Mouse (Mus musculus) kidney, adult 8-10 months (tissue): ENCODE measurements at regions not wholly inside any gene's neighbourhood (a gene's known extent, or its start where the extent isn't known, plus 50 kb on each side); places are given as distances from the start of the nearest gene placed in this dataset.
"Not testable (repeated sequence)": the region's sequence is repeated elsewhere in the genome, so short reads cannot be mapped to it uniquely, and the experiment has no call there.

ENCODE experiments used
- DNase-seq, 2 experiments: peaks; one replicate each; pipeline ENCODE4 v3.0.0; 2022

DNA sequence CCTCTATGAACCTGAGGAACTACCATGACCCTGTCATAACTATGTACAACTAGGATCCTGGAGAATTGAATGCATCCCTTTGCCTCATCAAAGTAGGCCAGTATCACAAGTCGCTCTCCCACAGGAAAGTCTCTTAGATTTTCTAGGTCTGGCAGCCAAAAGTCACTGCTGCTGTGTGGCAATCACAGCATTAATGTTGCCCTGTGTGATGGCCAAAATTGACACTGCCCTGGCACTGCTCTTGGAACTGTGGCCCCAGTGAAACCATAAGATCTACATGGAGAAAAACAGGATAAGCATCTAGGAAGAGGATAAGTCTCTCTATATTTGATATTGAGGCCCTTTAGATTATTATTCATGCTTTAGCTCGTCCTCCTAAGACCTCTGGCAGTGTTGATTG is 465.7 kb downstream of the Adam6a start:
- peak in 1 of 2 experiments; percentile 33 for DNase-seq

DNA sequence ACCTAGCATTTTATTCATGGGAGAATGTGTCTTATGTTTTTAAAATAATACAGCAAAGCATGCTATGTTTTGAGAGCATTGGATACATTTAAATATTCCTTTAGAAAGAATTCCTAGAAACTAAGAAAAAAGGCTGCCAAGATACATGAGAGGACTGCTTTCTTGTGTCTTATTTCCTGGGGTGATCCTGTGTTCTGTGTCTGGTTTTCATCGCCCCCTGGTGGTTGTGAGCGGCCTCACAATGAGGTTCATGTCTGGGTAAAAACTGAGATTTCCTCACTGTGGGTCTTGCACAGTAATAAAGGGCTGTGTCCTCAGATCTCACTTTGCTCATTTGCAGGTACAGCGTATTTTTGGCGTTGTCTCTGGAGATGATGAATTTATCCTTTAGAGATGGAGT is 469.2 kb downstream of the Adam6a start:
- peak; percentile 75 to 93 for DNase-seq

DNA sequence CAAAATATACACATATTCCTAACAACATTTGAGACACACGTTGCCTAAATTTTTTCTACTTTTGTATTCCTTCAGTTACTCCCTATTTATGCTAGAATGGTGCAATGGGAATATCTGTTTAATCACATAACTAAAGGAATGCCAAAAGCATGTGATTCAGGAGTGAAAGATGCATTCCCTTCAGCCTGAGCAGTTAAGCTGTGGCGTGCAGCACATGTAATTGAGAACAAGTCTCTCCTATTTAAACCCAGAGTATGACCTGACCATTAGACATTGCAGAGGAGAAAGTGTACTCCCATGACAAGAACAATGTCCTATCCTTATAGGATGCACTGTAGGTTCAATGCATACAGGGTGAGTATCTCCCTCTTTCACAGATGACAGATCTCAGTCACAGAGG is 493.3 kb downstream of the Adam6a start:
- not testable (repeated sequence) for DNase-seq

DNA sequence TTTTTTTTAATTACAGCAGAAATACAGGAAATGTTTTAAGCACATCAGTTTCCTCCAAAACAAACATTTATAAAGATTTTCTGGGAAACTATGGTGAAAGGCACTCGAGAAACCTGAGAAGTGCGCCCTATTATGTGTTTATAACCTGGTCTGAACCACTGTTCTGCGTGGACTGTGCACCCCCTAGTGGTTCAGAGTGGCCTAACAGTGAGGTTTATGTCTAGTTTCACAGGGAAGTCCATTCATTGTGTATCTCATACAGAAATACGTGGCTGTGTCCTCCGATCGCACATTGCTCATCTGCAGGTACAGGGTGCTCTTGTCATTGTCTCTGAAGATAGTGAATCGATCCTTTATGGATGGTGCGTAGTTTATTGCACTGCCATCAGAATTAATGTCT is 504.3 kb downstream of the Adam6a start:
- DNase-seq = peak; percentile 44 to 80

DNA sequence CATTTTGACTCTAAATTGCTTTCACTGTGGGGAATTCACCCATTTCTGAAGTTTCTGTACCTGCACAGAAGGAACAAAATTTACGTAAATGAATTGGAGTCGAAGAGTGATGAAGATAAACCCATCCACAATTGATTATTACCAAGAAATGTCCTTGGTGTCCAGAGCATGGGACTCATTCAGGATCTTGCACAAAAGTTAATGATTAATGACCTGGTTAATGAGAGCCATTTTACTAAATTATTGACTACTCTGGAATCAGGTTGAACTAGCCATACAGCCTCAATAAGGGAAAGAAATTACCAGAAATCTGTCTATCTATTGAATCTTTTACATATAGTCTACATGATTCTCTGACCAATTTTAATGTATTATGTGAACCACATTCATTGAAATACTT is 509.6 kb downstream of the Adam6a start:
- peak in 1 of 2 experiments; percentile 75 for DNase-seq

DNA sequence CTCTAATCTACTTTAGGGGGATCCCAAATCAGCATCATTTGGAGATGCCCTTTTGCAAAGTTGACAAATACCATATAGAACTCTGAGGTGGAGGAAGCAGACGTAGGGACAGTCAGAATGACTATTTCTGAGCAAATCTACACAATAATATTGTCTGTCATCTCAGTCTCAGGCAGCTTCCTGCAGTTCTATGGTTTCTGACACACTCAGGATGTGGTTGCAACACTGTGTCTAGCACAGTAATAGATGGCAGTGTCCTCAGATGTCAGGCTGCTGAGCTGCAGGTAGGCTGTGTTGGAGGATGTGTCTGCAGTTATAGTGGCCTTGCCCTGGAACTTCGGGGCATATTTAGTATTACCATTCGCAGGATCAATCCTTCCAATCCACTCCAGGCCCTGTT is 515.9 kb downstream of the Adam6a start:
- no peak for DNase-seq

DNA sequence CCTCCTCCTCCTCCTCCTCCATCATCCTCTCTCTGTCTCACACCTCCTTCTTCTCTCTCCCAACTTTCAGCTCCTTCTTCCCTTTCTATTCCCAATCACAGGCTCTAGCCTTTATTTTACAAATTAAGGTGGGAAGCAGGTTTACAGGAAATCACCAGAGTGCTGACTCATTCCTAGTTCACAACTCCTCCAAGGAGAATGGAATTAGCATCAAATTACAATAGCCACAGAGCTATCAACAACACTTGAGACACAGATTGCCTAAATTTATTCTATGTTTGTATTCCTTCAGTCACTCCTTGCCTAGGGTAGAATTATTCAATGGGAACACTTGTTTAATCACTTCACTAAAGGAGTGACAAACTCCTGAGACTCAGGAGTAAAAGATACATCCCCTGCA is 523.5 kb downstream of the Adam6a start:
- no peak for DNase-seq

DNA sequence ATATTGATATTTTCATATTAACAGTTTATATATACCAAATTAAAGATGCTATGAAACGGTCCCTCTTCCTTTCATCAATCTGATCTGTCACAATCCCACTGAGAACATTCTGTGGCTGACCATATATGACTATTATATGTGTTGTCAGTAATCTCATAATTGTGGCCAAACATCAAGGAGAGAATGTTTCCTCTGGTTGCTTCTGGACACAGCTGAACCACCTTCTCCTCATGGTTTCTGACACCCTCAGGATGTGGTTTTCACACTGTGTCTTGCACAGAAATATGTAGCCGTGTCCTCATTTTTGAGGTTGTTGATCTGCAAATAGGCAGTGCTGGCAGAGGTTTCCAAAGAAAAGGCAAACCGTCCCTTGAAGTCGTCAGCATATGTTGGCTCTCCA is 565.0 kb downstream of the Adam6a start:
- not testable (repeated sequence) for DNase-seq

DNA sequence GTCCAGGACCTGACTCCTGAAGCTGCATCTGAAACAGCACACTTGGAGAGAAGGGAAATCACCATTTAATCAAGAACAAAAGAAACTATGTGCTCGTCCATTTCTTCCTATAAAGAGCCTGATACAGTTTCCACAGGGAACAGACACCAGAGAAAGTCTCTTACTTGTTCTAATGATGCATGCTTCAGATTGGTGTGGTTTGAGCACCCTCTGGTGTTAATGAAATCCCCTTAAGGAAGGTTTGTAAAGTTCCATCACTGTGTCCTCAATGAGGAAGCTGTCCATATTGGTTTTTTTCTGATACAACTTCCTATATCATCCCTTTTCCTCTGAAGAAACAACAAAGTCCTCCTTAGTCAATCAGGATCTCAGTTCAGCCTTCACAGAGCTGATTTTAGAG is 591.2 kb downstream of the Adam6a start:
- no peak for DNase-seq

DNA sequence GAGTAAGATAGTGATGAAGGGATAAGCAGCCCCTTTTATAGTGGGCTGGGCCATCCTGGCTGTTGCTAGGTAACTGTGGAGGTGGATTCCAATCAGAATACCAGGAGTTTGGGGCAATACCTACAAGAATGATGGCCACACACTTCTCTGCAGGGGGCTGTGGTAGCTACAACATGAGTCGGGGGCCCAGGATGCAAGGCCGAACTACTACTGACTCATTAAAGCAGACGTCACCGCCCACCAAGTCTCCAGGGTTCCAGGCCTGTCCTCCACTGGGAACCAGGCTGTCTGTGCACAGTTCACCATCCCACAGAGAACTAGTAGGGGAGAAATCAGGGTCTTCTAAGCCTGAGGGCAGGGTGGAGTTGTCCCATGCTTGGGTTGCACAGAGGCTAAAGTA is 605.1 kb downstream of the Adam6a start:
- no peak for DNase-seq

DNA sequence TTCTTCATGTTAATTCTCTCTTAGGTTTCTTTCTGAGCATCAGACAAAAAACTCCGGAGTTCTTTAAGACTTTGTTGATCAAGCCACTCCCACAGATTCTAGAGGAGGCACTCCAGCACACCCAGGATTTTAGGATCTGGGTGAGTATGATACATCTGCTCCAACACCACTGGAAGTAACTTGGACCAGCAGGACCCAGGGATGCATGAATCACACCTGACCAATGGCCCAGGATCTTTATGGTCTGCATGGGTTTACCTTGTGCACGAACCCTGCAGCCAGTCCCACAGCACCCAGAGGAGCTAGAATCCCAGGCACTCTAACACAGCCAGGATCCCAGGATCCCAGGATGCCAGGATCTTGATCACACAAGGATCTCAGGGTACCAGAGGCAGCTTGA is 628.6 kb downstream of the Adam6a start:
- DNase-seq = no peak

DNA sequence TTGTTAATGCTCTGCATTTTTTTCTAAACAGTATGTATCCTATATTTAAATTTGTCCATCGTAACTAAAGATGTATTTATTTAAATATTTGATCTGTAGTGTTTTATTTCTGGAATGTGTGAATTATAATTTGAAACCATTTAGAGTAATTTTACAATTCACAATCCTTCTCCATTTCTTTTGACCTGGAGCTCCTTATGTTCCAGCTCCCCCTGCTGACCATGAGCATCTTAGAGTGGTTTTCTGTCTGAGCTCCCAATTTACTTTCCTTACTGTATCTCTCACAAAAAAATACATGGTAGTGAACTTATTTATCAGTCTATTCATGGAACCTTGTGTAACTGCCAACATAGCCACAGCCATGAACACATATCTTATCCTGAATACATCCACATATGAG is 655.8 kb downstream of the Adam6a start:
- no peak for DNase-seq

DNA sequence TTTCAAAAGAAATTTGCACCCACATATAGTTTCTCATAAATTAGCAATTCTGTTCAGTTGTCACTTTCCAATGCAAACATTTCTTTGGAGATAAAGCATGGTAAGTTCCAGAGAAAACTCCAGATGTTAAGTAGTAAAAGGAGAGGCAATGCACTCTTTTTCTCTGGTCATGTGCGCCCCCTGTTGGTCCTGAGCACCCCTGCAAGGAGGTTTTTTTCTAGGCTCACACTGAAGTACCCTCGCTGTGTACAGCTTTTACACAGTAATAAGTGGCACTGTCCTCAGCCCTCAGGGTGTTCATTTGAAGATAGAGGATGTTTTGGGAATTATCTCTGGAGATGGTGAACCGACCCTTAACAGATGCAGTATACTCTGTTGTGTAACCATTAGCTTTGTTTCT is 678.8 kb downstream of the Adam6a start:
- peak in 1 of 2 experiments; percentile 14 for DNase-seq
